Mouse (Mus musculus) kidney, adult 10 weeks (tissue): ENCODE data around the gene Apobec2. TPM values are rescaled to one million over a fixed set of nuclear protein-coding genes. Genes with fewer than 3 reads are reported as not detected.

ENCODE experiments used
- polyA plus RNA-seq: library from polyadenylated mRNA; stranded (reverse); fragments of 350-450 nt; fragmentation: Illumina TruSeq; extraction: RNeasy Lipid Tissue Mini Kit (QIAGEN cat#74804); gene quantifications from one replicate; pipeline ENCODE4 v1.2.3, GENCODE M21; 2014; ENCODE audit warnings: low read depth, low replicate concordance

Gene Apobec2
- polyA plus RNA-seq, result 5.0 TPM

GRCm38 (mm10) chr17:48432158-48432980 is at the start of gene Apobec2:
Gene Apobec2 (minus strand): TSS chr17:48432930.

GRCm38 (mm10) chr17:48454688-48455087 is 22.0 kb upstream of the Apobec2 start, which contains the start of gene Unc5cl:
Gene Unc5cl (plus strand): TSS chr17:48454901.

GRCm38 (mm10) chr17:48451353-48451675 is 18.6 kb upstream of the Apobec2 start, which contains the start of gene Tspo2:
Gene Tspo2 (minus strand): TSS chr17:48451522.

GRCm38 (mm10) chr17:48409380-48410298 is 23.1 kb downstream of the Apobec2 start, which contains the start of the genes Nfya and Oard1:
Gene Nfya (minus strand): TSS chr17:48409906.
Gene Oard1 (plus strand): TSS chr17:48410014.

Other genes starting within 250 kb of the Apobec2 start
- not detected for gene Trem1, start 200.2 kb downstream of the Apobec2 start, polyA plus RNA-seq
- not detected for gene Trem3, start 185.2 kb downstream of the Apobec2 start, polyA plus RNA-seq
- not detected for gene Treml4, start 168.6 kb downstream of the Apobec2 start, polyA plus RNA-seq
- gene Treml2, start 133.4 kb downstream of the Apobec2 start, polyA plus RNA-seq, result not detected
- gene B430306N03Rik, start 116.8 kb downstream of the Apobec2 start, polyA plus RNA-seq, result not detected
- not detected for gene Trem2, start 86.5 kb downstream of the Apobec2 start, polyA plus RNA-seq
- gene Treml1, start 73.0 kb downstream of the Apobec2 start, polyA plus RNA-seq, result not detected
- 16.1 TPM for gene Nfya, start 23.0 kb downstream of the Apobec2 start, polyA plus RNA-seq
- 86.4 TPM for gene Oard1, start 22.9 kb downstream of the Apobec2 start, polyA plus RNA-seq
- not detected for gene Tspo2, start 18.6 kb upstream of the Apobec2 start, polyA plus RNA-seq
- not detected for gene Unc5cl, start 22.0 kb upstream of the Apobec2 start, polyA plus RNA-seq